Mouse (Mus musculus): ENCODE results near the gene Socs4. TPM values are rescaled to one million over a fixed set of nuclear protein-coding genes. Genes with fewer than 3 reads are reported as not detected.

Gene Socs4
- polyA plus RNA-seq, 1 experiment from 2014 or later = 1.8 TPM

DNA sequence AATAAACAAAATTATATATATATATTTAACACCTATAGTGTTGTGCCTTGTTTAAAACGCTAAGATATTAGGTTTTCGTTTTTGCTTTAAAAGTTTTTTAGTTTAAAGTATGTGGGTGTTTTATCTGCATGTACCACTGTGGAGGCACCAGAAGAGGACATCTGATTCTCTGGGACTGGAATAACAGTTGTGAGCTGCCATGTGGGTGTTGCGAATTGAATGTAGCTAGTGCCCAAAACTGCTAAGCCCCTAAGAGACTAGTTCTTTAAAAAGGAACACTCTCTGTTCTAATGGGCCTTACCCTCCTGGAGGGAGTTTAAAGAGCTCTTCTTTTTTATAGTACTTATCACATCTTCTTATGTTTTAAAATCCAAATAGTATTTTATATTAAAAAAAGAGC, 11.9 kb upstream of the Socs4 start:
- ATAC-seq (ENCODE audit: low FRiP score) = no peak
- Histone ChIP-seq H3K9me3 (replicated peaks) (no peaks in the 10 kb centered on the region), H3K4me3 (replicated peaks) (no peak overlapping the region), H3K4me1 (no peaks in the 10 kb centered on the region), H3K27me3 (replicated peaks) (no peaks in the 10 kb centered on the region), H3K4me2 (no peak overlapping the region), H3K9ac (replicated peaks) (no peak overlapping the region), H3K27ac (replicated peaks) (no peak overlapping the region), H3K36me3 (peaks cover 45% of the 10 kb centered on the region)
- over 99% methylated on average over 3 of the region's 3 CpGs for WGBS

DNA sequence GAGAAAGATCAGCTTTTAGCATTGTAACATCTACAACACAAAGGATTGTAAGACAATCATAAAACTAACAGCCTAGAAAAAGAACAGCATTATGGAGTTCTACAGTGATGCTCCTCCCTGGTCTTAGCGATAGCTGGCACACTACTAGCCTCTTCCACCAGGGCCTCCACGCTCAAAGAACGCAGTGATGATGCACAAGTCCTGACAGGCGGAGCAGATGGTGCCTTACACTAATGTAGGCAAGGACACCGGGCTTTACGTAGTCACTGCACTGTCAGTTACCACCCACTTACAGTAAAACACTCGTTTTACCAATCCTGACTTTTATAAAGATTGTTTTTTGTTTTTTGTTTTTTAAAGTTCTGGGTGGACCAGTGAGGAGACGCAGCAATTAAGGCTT, 10.9 kb upstream of the Socs4 start:
- Histone ChIP-seq H3K9me3 (replicated peaks) (no peaks in the 10 kb centered on the region), H3K36me3 (peaks cover 42% of the 10 kb centered on the region), H3K4me3 (replicated peaks) (no peak overlapping the region), H3K9ac (replicated peaks) (no peak overlapping the region), H3K4me1 (no peaks in the 10 kb centered on the region), H3K4me2 (no peak overlapping the region), H3K27me3 (replicated peaks) (no peaks in the 10 kb centered on the region), H3K27ac (replicated peaks) (no peak overlapping the region)
- WGBS = 93% methylated on average over 8 of the region's 8 CpGs
- ATAC-seq (ENCODE audit: low FRiP score) = no peak

DNA sequence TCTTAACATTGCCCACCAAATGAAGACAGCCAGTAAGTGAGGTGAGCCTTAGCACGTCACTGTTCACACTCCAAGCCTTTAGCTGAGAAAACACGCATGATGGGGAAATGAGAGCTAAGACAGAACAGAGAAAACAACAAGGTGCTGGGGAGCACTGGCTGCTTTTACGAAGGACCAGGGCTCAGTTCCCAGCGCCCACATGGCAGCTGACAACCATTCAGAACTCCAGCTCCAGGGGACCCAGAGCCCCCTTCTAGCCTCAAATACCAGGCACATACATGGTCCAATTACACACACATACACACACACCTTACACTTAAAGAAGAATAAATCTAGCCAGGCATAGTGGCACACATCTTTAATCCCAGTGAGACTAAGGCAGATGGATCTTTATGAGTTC, 7.7 kb upstream of the Socs4 start:
- Histone ChIP-seq H3K4me2 (no peak overlapping the region), H3K9me3 (replicated peaks) (no peaks in the 10 kb centered on the region), H3K9ac (replicated peaks) (no peak overlapping the region), H3K27me3 (replicated peaks) (no peaks in the 10 kb centered on the region), H3K4me3 (replicated peaks) (no peak overlapping the region), H3K36me3 (peaks cover 41% of the 10 kb centered on the region), H3K27ac (replicated peaks) (no peak overlapping the region), H3K4me1 (no peaks in the 10 kb centered on the region)
- ATAC-seq (ENCODE audit: low FRiP score) = no peak
- 96% methylated on average over 4 of the region's 4 CpGs for WGBS

DNA sequence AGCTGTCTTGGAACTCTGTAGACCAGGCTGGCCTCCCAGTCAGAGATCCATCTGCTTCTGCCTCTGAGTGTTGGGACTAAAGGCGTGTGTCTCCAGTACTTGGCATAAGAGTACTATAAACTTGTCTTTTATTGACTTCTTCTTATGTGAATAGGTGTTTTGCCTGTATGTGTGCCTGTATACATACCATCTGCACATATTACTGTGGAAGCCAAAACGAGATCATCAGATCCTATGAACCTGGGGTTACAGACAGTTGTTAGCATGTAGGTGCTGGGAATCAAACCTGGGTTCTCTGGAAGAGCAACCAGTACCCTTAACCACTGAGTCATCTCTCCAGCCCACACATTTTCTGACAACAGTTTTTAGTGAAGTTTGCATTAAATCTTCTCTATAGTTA, 7.0 kb upstream of the Socs4 start:
- H3K36me3 ChIP-seq = peaks cover 41% of the 10 kb centered on the region
- WGBS = 97% methylated on average over 2 of the region's 2 CpGs
- ATAC-seq (ENCODE audit: low FRiP score) = no peak
- no peaks in the 10 kb centered on the region for H3K9me3 ChIP-seq (replicated peaks)
- H3K4me3 ChIP-seq (replicated peaks) = no peak overlapping the region
- H3K4me2 ChIP-seq = no peak overlapping the region
- H3K4me1 ChIP-seq = peaks cover 4% of the 10 kb centered on the region; the same call in 1 of the 2 replicates
- H3K27ac ChIP-seq (replicated peaks) = no peak overlapping the region
- no peak overlapping the region for H3K9ac ChIP-seq (replicated peaks)
- no peaks in the 10 kb centered on the region for H3K27me3 ChIP-seq (replicated peaks)

DNA sequence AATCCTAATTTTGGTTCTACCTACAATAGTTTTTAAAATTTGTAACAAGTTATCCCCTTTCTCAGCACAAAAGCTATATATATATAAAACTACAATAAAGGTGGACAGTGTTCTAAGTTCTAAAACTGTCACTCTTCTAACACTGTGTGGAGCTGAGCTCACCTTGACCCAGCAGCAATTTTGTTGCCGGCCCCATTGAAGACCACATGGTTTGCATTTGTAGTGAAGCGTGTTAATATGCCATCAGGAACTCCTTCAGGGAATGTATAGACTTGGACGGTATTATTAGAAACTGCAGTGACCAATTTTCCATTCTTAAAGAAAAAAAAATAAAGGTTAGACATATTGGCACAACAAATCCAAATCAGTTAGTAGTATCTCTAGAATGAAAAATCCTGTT, 3.0 kb upstream of the Socs4 start:
- no peak overlapping the region for H3K27ac ChIP-seq (replicated peaks)
- WGBS = 87% methylated on average over 3 of the region's 3 CpGs
- H3K4me1 ChIP-seq = peaks cover 26% of the 10 kb centered on the region
- ATAC-seq (ENCODE audit: low FRiP score) = no peak
- no peak overlapping the region for H3K9ac ChIP-seq (replicated peaks)
- H3K36me3 ChIP-seq = peaks cover 17% of the 10 kb centered on the region
- H3K9me3 ChIP-seq (replicated peaks) = no peaks in the 10 kb centered on the region
- H3K4me2 ChIP-seq = no peak overlapping the region
- H3K4me3 ChIP-seq (replicated peaks) = no peak overlapping the region
- H3K27me3 ChIP-seq (replicated peaks) = no peaks in the 10 kb centered on the region

DNA sequence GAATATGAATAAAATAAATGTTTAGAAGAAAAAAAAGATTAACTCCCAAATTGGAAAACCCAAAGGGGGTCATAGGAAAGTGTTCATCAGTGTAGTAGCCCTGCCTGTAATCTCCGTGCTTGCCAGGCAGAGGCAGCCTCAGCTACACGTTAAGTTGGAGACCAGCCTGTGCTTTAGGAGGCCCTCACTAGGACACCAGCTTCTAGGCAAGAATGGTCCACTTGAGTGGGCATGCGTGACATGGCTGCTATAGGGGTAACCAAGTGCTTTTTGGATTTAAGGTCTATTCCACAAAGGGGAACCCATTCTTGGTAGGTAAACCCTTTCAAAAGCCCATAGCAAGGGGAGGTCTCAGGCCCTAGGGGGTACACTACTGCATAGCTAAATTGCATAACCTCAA, 1.3 kb upstream of the Socs4 start:
- WGBS = 23% methylated on average over 3 of the region's 3 CpGs
- H3K4me3 ChIP-seq (replicated peaks) = peak overlapping the region; percentile 80
- 0 out of 2 replicates have a peak overlapping the region, but pooled peaks have one; percentile 3 for H3K9ac ChIP-seq (replicated peaks)
- H3K9me3 ChIP-seq (replicated peaks) = no peaks in the 10 kb centered on the region
- ATAC-seq (ENCODE audit: low FRiP score) = no peak
- H3K27me3 ChIP-seq (replicated peaks) = no peaks in the 10 kb centered on the region
- peaks cover 7% of the 10 kb centered on the region; the same call in 1 of the 2 replicates for H3K36me3 ChIP-seq
- peak overlapping the region; percentile 75 for H3K4me2 ChIP-seq
- peaks cover 26% of the 10 kb centered on the region for H3K4me1 ChIP-seq
- H3K27ac ChIP-seq (replicated peaks) = no peak overlapping the region

DNA sequence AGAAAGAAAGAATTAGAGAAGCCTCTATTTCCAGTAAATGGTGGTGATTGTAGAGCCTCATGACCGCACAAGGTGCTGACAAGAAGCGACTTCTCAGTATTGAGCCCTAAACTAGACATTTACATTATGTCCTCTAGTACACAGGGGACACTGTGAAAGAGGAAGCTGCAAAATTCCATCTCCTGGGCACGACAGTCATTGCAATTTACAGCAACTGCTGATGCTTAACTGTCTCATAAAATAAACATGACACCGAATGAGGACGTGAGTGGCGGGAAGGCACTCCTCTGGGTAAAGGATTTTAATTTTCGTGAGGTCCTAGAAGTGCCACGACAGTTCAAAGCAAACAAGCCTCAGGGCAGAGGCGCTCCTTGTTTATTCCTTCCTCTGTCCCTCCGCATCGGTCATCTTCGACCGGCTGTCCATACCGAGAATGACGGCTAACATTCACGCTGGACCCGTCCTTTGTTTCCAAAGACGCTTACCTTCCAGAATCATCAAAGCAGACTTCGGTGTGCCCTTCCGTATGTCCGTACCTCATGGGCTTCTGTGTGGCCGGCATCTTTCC, 611 bp upstream of the Socs4 start:
- Histone ChIP-seq H3K27me3 (replicated peaks) (no peaks in the 10 kb centered on the region), H3K36me3 (peaks cover 2% of the 10 kb centered on the region; the same call in 1 of the 2 replicates), H3K4me3 (replicated peaks) (peak overlapping the region; percentile 80), H3K9ac (replicated peaks) (peak overlapping the region; percentile 72), H3K27ac (replicated peaks) (peak overlapping the region; percentile 95), H3K4me2 (peak overlapping the region; percentile 75), H3K4me1 (peaks cover 26% of the 10 kb centered on the region), H3K9me3 (replicated peaks) (no peaks in the 10 kb centered on the region)
- 2% methylated on average over 22 of the region's 22 CpGs for WGBS
- peak; percentile 32 for ATAC-seq (ENCODE audit: low FRiP score)

DNA sequence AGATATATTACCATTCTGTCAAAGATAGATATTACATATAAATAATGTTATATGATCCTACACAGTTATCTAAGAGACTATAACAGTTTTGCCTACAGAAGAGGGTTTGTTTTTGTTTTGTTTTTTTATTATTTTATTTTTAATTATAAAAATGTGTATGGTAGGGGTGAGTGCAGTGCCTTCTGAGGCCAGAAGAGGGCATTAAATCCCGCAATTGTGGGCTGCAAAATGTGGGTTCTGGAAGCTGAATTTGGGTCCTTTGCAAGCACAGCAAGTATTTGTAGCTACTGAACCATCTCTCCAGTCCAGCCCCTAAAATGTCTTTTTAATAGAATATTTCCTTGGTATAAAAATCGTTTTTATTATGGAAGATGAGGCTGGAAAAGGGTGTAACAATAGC, 2.3 kb downstream of the Socs4 start:
- Histone ChIP-seq H3K4me1 (peaks cover 26% of the 10 kb centered on the region), H3K4me3 (replicated peaks) (no peak overlapping the region), H3K9ac (replicated peaks) (no peak overlapping the region), H3K27ac (replicated peaks) (no peak overlapping the region), H3K27me3 (replicated peaks) (no peaks in the 10 kb centered on the region), H3K36me3 (no peaks in the 10 kb centered on the region), H3K4me2 (no peak overlapping the region), H3K9me3 (replicated peaks) (no peaks in the 10 kb centered on the region)
- 85% methylated on average over 2 of the region's 2 CpGs for WGBS
- no peak for ATAC-seq (ENCODE audit: low FRiP score)

DNA sequence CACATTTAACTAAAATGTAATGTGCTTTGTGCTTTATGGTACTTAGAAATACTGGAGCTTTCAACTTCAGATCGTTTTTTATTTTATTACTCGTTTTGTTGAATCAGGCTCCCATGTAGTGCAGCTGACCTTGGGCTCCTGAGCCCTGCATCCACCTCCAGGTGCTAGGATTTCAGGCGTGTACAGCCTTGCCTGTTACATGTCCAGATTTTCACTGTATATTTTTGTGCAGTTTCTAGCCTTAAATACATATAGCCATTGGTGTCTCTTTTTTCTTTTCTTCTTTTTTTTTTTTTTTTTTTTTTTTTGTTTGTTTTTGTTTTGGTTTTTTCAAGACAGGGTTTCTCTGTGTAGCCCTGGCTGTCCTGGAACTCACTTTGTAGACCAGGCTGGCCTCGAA, 4.8 kb downstream of the Socs4 start:
- no peaks in the 10 kb centered on the region for H3K9me3 ChIP-seq (replicated peaks)
- no peaks in the 10 kb centered on the region for H3K36me3 ChIP-seq
- no peak overlapping the region for H3K27ac ChIP-seq (replicated peaks)
- H3K27me3 ChIP-seq (replicated peaks) = no peaks in the 10 kb centered on the region
- H3K4me3 ChIP-seq (replicated peaks) = no peak overlapping the region
- H3K4me2 ChIP-seq = no peak overlapping the region
- WGBS = 97% methylated on average over 4 of the region's 4 CpGs
- peaks cover 10% of the 10 kb centered on the region for H3K4me1 ChIP-seq
- no peak for ATAC-seq (ENCODE audit: low FRiP score)
- no peak overlapping the region for H3K9ac ChIP-seq (replicated peaks)

DNA sequence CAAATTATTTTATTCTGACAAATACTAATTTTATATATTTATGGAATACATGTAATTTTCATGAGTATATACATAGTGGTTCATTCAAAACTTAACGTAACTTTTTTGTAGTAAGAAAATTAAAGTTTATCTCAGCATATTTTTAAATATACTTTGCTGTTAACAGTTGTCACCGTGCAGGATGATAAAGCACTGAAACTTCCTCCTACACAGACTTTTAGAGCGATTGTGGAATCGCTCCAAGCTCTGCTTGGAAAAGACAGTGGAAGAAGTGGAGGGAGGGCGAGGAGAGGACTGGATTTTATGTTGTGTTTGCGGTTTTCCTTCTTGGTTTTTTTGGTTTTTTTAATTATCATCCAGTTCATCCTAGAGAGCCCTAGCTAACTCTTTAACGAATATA, 6.8 kb downstream of the Socs4 start:
- Histone ChIP-seq H3K4me3 (replicated peaks) (no peak overlapping the region), H3K9ac (replicated peaks) (no peak overlapping the region), H3K9me3 (replicated peaks) (no peaks in the 10 kb centered on the region), H3K4me1 (no peaks in the 10 kb centered on the region), H3K36me3 (no peaks in the 10 kb centered on the region), H3K27me3 (replicated peaks) (no peaks in the 10 kb centered on the region), H3K27ac (replicated peaks) (no peak overlapping the region), H3K4me2 (no peak overlapping the region)
- no peak for ATAC-seq (ENCODE audit: low FRiP score)
- WGBS = 84% methylated on average over 7 of the region's 7 CpGs

DNA sequence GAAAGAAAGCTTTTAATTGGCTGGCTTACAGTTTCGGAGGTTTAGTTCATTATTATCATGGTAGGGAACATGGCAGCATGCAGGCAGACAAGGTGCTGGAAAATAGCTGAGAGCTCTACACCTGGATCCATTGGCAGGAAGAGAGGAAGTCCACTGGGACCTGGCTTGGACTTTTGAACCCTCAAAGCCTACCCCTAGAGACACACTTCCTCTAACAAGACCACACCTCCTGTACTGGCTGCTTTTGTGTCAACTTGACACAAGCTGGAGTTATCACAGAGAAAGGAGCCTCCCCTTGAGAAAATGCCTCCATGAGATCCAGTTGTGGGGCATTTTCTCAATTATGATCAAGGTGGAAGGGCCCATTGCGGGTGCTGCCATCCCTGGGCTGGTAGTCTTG, 8.5 kb downstream of the Socs4 start:
- no peak overlapping the region for H3K4me3 ChIP-seq (replicated peaks)
- H3K4me1 ChIP-seq = no peaks in the 10 kb centered on the region
- no peak overlapping the region for H3K9ac ChIP-seq (replicated peaks)
- peaks cover 5% of the 10 kb centered on the region for H3K36me3 ChIP-seq
- 93% methylated on average over 2 of the region's 2 CpGs for WGBS
- no peaks in the 10 kb centered on the region for H3K27me3 ChIP-seq (replicated peaks)
- H3K9me3 ChIP-seq (replicated peaks) = no peaks in the 10 kb centered on the region
- H3K27ac ChIP-seq (replicated peaks) = no peak overlapping the region
- no peak for ATAC-seq (ENCODE audit: low FRiP score)
- H3K4me2 ChIP-seq = no peak overlapping the region

DNA sequence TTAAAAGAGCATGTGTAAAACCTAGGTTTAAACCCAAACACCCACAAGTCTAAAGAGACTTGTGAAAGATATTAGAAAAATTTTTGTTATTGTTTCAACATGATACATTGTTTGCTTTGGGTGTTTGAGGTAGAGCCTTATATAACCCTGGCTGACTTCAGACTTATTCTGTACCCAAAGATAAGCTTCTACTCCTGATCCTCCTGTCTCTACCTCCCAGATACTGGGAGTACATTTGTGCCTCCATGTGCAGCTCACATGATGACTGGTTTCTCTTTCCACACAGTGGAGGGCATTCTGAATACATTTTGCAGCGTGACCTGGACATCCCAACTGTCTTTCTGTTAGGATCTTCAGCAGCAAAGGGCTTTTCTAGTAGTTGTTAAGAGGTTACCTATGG, 9.5 kb downstream of the Socs4 start:
- no peaks in the 10 kb centered on the region for H3K9me3 ChIP-seq (replicated peaks)
- H3K4me2 ChIP-seq = no peak overlapping the region
- ATAC-seq (ENCODE audit: low FRiP score) = no peak
- no peaks in the 10 kb centered on the region for H3K27me3 ChIP-seq (replicated peaks)
- 84% methylated on average over 1 of the region's 1 CpGs for WGBS
- peaks cover 9% of the 10 kb centered on the region for H3K36me3 ChIP-seq
- no peak overlapping the region for H3K27ac ChIP-seq (replicated peaks)
- no peak overlapping the region for H3K9ac ChIP-seq (replicated peaks)
- H3K4me3 ChIP-seq (replicated peaks) = no peak overlapping the region
- no peaks in the 10 kb centered on the region for H3K4me1 ChIP-seq

DNA sequence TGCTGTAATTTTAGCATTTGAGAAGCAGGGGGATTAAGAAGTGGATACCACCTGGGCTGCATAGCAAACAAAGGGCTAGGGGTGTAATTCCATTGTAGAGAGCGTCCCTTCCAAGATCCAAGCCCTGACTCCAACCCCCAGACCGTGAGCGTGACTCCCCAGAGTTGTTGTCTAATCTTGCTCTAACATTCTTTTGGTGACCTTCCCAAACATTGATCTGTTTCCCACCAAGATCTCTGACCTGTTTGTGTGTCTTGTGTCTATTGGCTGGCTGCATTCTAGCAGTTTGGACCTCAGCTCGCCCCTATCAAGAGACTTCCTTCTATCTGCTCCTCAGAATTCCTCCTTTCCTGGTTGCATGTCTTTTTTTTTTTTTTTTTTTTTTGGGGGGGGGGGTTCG, 10.3 kb downstream of the Socs4 start:
- ATAC-seq (ENCODE audit: low FRiP score) = no peak
- Histone ChIP-seq H3K27ac (replicated peaks) (no peak overlapping the region), H3K4me2 (no peak overlapping the region), H3K9me3 (replicated peaks) (no peaks in the 10 kb centered on the region), H3K4me3 (replicated peaks) (no peak overlapping the region), H3K36me3 (peaks cover 9% of the 10 kb centered on the region), H3K27me3 (replicated peaks) (no peaks in the 10 kb centered on the region), H3K9ac (replicated peaks) (no peak overlapping the region), H3K4me1 (no peaks in the 10 kb centered on the region)
- WGBS = 95% methylated on average over 5 of the region's 5 CpGs
